Mouse (Mus musculus) brain, embryonic 14.5 days (tissue): ENCODE data around the gene F12. TPM values are rescaled to one million over a fixed set of nuclear protein-coding genes. Genes with fewer than 3 reads are reported as not detected.
A peak's percentile ranks its signal among the peaks of the same experiment; 100 is the strongest.

Experiments
- DNase-seq: peaks from one replicate; pipeline ENCODE4 v3.0.0-alpha.2; 2011; ENCODE audit warnings: low read depth
- CTCF ChIP-seq: fragments of 200-500 bp; IDR thresholded peaks from 2 replicates; pipeline ENCODE4 v1.5.1; 2012; ENCODE audit warnings: inconsistent platforms, mild to moderate bottlenecking, moderate library complexity, borderline replicate concordance; ENCODE audit not compliant: insufficient read depth, insufficient read length; ENCODE audit errors: extremely low read depth
- POLR2A ChIP-seq: fragments of 200-500 bp; IDR thresholded peaks from 2 replicates; pipeline ENCODE4 v1.6.1; 2012; ENCODE audit warnings: mild to moderate bottlenecking, inconsistent platforms, borderline replicate concordance; ENCODE audit not compliant: poor library complexity, insufficient read depth, insufficient read length, severe bottlenecking; ENCODE audit errors: extremely low read depth
- polyA plus RNA-seq: library from polyadenylated mRNA; depleted of rRNA; stranded (reverse); fragments of >200 nt; gene quantifications from 2 replicates; pipeline ENCODE4 v1.2.3, GENCODE M21; 2012

The F12 gene
- polyA plus RNA-seq, 1 experiment, result 0.26 TPM

DNA sequence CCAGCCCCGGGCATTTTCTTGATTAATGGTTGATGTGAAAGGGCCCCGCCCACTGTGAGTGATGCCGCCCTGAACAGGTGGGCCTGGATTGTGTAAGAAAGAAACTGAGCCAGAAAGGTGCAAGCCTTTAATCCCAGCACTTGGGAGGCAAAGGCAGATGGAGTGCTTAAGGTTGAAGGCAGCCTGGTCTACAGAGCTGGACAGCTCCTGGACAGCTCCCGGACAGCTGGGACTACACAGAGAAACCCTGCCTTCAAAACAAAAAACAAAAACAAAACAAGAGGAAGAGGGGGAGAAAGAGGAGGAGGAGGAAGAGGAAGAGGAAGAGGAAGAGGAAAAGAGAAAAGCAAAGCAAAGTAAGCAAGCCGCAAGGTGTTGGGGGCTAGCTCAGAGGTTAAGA, 7.5 kb downstream of the F12 start:
- no peak for DNase-seq
- no peak for TF ChIP-seq CTCF
- no peak for TF ChIP-seq POLR2A

DNA sequence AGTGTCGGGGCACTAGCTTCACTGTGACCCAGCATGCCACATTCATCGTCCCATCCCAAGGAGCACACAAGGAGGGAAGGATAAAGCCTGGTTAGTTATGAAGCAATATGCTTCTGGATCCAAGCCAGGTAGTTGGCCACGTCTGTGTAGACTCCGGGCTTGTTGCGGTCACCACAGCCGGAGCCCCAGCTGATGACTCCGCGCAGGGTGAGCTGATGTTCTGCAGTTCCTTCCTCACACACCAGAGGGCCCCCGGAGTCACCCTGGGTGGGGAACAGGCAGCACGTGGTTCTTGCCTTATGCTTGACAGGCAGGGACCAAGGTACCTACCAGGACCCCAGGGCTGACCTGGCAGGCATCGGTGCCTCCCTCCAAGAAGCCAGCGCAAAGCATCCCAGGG, 8.6 kb downstream of the F12 start:
- DNase-seq, result peak; percentile 77
- TF ChIP-seq POLR2A (no peak), CTCF (peak; percentile 87)

DNA sequence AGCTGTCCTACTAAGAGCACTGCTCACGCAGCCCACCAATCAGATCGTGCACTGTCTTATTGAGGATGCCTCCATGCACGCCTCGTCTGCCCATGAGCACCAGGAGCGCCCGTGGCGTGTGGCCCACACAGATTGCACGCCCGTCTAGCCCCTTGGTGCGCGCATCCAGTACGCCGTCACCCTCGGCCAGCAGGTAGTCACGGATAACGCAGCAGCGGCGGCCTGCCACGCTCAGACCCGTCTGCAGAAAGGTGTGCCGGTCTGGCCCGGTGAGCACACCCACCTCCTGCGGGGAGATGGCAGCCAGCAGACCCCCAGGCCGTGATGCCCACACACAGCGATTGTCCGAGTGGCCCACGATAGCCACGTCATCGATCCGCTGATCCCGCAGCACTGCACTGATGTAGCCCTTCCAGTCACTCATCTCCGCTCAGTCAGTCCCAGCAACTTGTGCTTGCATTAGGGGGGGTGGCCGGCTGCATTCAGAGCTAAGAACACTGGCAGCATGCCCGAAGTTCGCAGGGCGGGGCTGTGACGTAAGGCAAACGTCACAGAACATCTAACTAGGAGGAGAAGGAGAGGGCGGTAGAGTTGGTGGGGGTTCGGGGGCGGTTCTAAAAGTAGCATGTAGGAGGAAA, 11.7 kb downstream of the F12 start, which contains the start of gene Pfn3:
Gene Pfn3, minus strand, starts transcription at position 490 of the 638 bp plus-strand sequence.
- no peak for TF ChIP-seq POLR2A
- no peak for TF ChIP-seq CTCF
- DNase-seq, result peak; percentile 90

DNA sequence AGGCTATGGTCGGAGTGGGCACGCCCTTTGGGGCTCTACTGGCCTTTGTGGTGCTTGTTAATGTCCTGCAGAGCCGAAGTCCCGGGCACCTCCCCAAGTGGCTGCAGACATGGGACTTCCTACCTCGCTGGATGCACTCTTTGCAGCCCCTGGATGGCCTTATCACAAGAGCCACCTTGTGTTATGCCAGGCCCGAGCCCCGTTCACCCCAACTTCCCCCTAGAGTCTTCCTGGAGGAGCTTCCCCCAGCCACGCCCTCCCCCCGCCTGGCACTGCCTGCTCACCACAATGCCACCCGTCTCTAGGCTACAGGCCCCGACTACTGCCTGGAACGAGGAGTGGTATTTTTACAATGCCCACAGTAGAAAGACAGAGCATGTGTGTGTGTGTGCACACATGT, 13.3 kb downstream of the F12 start:
- TF ChIP-seq CTCF (no peak), POLR2A (no peak)
- no peak for DNase-seq

DNA sequence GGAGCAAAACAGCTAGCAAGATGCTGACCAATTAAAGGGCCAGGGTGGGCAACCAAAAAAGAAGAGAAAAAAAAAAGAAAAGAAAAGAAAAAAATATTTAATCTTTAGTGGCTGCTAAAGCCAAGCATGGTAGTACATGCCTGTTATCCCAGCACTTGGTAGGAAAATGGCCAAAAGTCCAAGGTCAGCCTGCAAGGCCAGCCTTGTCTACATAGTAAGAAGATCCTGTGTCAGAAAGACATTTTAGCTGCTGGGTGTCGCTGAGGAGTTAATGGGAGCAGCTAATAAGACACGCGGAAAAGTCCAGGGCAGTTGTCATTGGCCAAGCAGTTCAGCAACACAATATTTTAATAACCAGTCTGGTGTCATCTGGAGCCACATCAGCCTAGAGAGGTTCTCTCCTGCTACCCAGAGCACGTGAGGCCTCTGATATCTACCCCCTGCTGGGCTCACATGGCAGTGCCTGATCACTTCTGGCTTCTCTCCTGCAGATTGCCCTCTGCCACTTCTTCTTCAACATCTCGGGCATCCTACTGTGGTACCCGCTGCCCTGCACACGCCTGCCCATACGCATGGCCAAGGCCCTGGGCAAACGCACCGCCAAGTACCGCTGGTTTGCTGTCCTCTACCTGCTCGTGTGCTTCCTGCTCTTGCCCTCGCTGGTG, 13.8 kb downstream of the F12 start:
- TF ChIP-seq POLR2A, result no peak
- TF ChIP-seq CTCF, result no peak
- no peak for DNase-seq

DNA sequence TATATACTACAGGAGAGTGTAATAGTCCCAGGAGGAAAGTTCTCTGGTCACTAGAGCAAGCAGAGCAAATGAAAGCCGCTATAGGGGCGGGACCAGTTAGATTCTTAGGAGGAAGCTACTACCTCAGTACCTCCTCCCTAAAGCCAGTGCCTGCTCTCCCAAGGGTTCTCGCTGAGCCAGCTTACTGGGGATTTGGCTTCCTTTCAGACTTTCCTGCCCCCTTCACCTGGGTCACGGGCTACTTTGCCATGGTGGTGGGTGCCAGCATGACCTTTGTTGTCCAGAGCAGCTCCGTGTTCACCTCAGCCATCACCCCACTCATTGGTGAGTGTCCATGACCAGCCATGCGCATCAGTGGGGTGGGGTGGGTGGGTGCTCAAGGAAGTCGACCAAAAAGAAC, 14.8 kb downstream of the F12 start:
- DNase-seq, result no peak

DNA sequence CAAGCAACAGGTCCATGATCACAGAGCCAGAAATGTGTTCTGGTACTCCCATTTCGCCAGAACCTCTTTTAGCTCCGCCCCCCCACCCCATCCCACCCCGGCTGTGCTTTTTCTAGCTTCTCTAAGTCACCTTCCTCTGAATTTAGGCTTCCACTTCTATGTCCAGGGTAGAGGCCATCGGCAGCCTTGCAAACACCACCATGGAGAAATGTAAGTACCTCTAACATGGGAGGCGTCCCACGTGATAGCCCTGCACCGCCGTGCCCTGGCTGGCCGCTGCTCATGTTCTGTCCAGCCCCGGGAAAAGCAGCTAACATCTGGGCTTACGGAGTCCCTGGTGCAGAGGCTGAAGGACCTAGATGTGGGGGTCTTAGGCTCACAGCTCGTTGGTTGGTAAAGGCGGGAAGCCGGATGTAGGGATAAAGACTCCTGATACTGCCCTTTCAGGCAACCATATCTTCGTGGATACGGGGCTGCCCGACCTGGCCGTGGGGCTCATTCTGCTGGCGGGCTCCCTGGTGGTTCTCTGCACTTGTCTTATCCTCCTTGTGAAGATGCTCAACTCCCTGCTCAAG, 18.0 kb downstream of the F12 start:
- no peak for DNase-seq

More for the DNA sequence above, 14.8 kb downstream of the F12 start:
- TF ChIP-seq POLR2A (no peak), CTCF (no peak)

DNA sequence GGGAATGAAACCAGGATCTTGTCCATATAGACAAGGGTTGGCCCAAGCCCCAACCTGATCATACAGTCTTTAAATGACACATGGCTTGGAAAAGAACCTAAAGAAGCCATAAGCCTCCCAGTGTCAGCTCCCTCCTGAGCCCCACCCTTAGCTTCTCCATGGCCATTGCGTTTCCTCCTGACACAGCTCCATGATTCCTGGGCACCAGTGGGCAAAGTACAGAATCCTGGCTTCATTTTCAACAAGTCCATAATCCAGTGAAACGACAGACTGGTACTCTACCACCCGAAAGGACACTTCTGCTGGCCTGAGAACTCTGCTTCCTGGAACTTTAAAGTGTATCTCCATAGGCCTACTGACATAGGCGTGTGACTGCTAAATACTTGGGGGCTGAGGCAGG, 19.3 kb downstream of the F12 start:
- DNase-seq, result no peak
- TF ChIP-seq POLR2A (no peak), CTCF (no peak)

More for the DNA sequence above, 18.0 kb downstream of the F12 start:
- no peak for TF ChIP-seq POLR2A
- no peak for TF ChIP-seq CTCF

DNA sequence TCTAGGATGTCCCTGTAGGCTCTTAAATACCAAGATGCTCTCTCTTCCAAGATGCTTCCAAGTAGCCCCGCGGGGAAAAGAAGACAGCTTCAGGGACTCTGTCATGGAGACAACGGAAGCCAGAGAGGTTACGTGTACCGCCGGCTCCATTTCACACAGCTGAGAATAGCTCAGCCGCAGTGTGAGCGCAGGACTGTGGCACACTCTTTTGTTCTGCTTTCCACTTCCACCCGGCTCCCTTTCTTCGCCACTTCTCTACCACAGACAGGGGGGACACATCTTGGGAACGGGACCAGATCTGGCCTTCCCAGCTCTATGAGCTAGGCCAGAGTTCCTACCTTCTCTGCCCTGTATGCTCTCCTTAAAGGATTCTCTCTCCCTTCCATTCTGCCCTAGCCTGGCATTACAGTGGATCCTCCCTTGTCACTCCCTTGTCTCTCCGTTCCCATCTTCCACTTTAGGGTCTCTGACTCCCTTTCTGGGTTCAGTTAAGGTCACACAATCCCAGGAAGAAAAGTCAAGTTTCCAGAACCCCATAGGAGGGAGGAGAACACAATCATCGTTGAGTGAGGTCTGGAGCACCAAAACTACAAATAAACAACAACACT, 20.7 kb downstream of the F12 start:
- DNase-seq, result no peak
- TF ChIP-seq POLR2A (no peak), CTCF (no peak)

DNA sequence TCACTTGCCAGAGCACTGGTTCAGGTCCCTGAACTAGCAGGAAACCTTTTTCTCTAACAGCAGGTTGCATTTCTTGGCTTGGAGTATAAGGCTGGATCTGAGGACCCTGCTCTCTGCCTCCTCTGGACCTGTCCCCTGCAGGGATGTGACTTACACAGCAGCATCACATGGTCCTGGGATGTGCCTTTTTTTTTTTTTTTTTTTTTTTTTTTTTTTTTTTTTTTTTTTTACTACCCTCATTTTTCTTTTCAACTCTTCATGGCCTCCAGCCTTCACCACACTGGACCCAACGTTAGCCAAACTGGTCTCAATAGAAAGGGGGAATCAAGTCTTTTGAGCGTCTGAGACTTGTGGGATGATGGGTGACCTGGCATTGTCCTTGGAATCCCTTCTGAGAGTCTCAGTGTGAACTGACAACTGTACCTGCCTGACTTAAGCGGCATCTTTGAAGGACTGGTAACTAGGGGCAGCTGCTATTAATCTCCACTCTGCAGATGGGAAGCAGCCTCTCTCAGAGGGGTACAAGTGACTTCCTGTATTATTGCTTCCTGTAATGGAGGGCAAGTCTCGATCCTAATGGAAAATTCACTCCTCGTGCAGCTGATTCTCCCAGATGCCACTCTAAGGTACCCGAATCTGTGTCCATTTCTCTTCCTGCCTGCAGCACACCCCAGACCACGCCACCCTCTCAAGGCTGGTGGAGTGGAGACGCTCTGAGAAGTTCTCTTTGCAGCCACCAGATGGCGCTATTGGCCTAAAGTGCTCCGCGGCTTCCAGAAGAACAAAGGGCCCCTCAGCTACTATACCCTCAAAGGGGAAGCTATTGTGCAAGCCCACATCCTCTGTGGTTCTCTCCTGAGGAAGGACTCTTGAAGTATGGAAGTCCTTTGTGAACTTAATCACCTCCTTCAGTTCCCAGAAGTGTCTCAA, 21.5 kb downstream of the F12 start:
- no peak for TF ChIP-seq POLR2A
- TF ChIP-seq CTCF, result peak; percentile 98

DNA sequence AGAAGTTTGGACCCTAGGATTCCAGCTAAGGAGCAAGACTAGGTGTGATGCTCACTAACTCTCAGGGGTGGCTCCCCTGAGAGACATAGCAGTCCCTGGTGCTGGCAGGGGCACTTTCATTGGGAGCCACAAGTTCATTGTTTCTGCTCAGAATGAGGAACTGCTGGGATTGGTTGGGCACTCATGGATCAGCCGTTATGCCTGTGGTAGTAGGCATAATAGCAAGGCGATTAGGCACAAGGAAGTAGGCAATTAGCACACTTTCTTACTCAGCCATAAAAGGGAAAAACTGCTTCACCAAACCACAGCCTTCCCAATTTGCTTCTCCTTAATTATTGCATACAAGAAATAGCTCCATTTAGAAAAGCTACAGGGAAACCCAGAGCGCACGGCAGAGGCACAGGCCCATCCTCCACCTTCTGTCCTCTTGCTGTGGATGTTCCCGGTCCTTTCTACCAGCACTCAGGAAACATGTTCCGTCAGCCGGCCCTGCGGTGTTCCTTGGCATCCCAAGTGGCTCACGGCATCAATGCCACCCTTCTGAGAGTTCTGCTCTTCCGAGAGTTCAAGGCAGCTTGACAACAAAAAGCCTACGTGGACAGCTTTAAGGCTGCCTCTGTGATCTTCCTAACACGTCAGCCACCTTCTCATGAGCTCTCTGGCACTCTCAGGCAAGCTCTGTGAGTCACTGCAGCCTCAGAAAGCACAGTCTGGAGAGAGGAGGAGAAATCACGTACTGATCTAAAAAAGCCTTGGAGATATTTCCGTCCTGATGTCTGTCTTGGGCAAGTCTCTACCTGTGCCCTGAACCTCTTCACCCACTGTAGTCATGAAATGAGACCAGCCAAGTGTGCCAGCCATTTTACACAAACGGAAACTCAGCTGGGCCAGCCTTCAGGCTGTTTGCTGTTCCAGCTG, 22.4 kb downstream of the F12 start:
- peak; percentile 65 for DNase-seq
- TF ChIP-seq CTCF (no peak), POLR2A (no peak)

More for the DNA sequence above, 21.5 kb downstream of the F12 start:
- DNase-seq, result peak; percentile 95
